Mouse (Mus musculus) heart, embryonic 16.5 days (tissue): ENCODE measurements around the gene Prkar2b. TPM values are rescaled to one million over a fixed set of nuclear protein-coding genes. Genes with fewer than 3 reads are reported as not detected.

Experiments used
- ATAC-seq: fragments of 200-750 bp; cut with Nextera tagmentation; replicated peaks from 2 replicates; pipeline ENCODE4 v1.8.0; 2017; ENCODE audit warnings: moderate number of reproducible peaks; ENCODE audit not compliant: insufficient read depth, low FRiP score; ENCODE audit errors: extremely low read depth
- H3K27ac ChIP-seq: fragments of 300-500 bp; sonication (generic); 2 replicates; pipeline ENCODE4 v1.5.1; 2014; ENCODE audit warnings: mild to moderate bottlenecking, low read length, control low read depth, moderate library complexity
- H3K27me3 ChIP-seq: fragments of 300-500 bp; sonication (generic); 2 replicates; pipeline ENCODE4 v1.6.1; 2014; ENCODE audit warnings: low read length, mixed read lengths; ENCODE audit not compliant: control insufficient read depth, insufficient read depth
- H3K36me3 ChIP-seq: fragments of 300-500 bp; sonication (generic); 2 replicates; pipeline ENCODE4 v1.6.1; 2014; ENCODE audit not compliant: control insufficient read depth, insufficient read depth
- H3K4me1 ChIP-seq: fragments of 300-500 bp; sonication (generic); 2 replicates; pipeline ENCODE4 v1.6.1; 2014; ENCODE audit warnings: low read length, mixed read lengths; ENCODE audit not compliant: control insufficient read depth, insufficient read depth
- H3K4me2 ChIP-seq: fragments of 300-500 bp; sonication (generic); 2 replicates; pipeline ENCODE4 v1.6.1; 2014; ENCODE audit warnings: low read depth, mild to moderate bottlenecking, control low read depth, low read length
- H3K4me3 ChIP-seq: fragments of 300-500 bp; sonication (generic); 2 replicates; pipeline ENCODE4 v1.5.1; 2014; ENCODE audit warnings: mild to moderate bottlenecking, control low read depth, low read length
- H3K9ac ChIP-seq: fragments of 300-500 bp; sonication (generic); 2 replicates; pipeline ENCODE4 v1.6.1; 2014; ENCODE audit warnings: low read length, control low read depth
- H3K9me3 ChIP-seq: fragments of 300-500 bp; sonication (generic); replicated peaks from 2 replicates; pipeline ENCODE4 v1.6.1; 2016; ENCODE audit warnings: low read length; ENCODE audit not compliant: control insufficient read depth
- WGBS: fragments of 180-500 bp; shearing (Covaris S2); extraction: QIAGEN DNeasy Blood & Tissue Kit; methylation state at CpG from one replicate; pipeline ENCODE4 v1.1.7; 2014; 5-methylcytosine and 5-hydroxymethylcytosine counted together
- polyA plus RNA-seq: library from polyadenylated mRNA; unstranded; fragments of >200 nt; fragmentation: Nextera tagmentation; extraction: Ambion mirVana; gene quantifications from 2 replicates; pipeline ENCODE4 v1.2.1, GENCODE M21; 2015

The Prkar2b gene
- polyA plus RNA-seq, 1 experiment from 2014 or later: 9.4 TPM

DNA sequence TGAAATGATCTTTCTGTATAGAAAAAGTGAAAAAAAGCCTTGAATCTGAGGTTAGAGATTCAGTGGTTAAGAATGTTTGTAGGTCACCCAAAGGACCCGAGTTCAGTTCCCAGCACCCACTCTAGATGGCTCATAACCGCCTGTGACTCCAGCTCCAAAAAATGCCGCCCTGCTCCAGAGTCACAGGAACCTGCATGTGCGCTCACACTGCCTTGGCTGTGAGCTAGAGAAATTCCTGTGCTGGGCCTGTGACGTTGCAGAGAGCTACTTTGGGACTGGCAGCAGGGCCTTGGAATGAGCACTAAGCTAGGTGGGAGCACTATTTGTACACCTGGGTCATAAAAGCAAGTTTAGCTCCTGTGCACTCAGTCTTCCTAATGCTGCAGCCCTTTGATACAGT is 144.4 kb downstream of the Prkar2b start:
- ATAC-seq: no peak
- peak overlapping the region; percentile 88 for H3K27ac ChIP-seq
- WGBS: 81% methylated on average over 5 of the region's 5 CpGs

DNA sequence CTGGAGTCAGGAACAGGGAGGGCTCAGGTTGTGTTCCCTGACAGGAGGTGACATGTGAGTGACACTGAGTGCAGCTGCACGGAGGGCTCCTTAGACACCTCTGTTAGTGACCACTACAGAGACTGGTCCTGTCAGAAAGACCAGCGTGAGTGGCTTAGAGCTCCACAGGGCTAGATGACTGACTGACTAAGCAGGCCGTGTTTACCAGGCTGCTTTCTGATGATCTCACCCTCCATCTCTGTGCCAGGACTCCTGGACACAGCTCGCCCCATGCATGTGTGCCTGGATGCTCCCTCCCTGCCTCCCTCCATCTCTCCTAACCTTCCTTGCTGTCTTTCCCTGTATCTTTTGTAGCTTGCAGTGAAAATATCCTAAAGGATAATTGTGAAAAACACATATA is 147.5 kb downstream of the Prkar2b start:
- Histone ChIP-seq H3K9ac (no peak overlapping the region), H3K4me3 (no peak overlapping the region), H3K4me1 (peaks cover 10% of the 10 kb centered on the region), H3K27ac (peak overlapping the region; percentile 7; the same call in 1 of the 2 replicates), H3K9me3 (no peaks in the 10 kb centered on the region; the same call in 1 of the 2 replicates), H3K36me3 (no peaks in the 10 kb centered on the region), H3K4me2 (no peak overlapping the region), H3K27me3 (no peaks in the 10 kb centered on the region)
- WGBS: 32% methylated on average over 4 of the region's 4 CpGs
- no peak for ATAC-seq

More for the DNA sequence above, 144.4 kb downstream of the Prkar2b start:
- Histone ChIP-seq H3K9ac (no peak overlapping the region), H3K4me1 (peaks cover 10% of the 10 kb centered on the region), H3K4me3 (no peak overlapping the region), H3K36me3 (0 out of 2 replicates have a peak, but pooled peaks cover 2% of the 10 kb centered on the region), H3K9me3 (no peaks in the 10 kb centered on the region; the same call in 1 of the 2 replicates), H3K4me2 (no peak overlapping the region), H3K27me3 (no peaks in the 10 kb centered on the region)

DNA sequence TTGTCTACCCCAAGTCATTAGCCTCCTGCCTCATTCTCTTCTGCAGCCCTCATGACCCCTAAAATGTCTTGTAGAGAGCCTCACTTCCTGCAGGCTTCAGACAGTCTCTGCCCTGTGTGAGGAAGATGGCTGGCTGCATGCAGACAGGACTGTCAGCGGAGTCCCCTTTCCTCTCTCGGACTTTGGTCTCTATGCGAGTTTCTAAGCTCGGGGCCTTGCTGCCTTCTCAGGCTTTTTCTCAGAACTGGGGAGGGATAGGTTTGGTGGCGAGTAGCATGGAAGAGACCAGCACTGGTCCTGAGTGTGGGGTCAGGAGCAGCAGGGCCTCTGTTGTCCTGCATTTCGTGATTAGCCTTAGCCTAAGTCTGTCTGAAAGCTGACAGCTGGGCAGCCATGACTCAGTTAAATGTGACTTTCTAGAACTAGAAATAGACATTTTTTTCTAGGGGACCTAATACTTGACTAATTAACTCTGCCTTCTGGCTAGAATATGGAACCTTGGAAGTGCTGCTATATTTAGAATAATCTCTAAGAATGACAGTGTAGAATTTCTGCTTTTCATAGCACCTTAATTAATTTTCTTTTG is 148.0 kb downstream of the Prkar2b start:
- no peaks in the 10 kb centered on the region for H3K27me3 ChIP-seq
- H3K4me3 ChIP-seq: no peak overlapping the region
- H3K27ac ChIP-seq: no peak overlapping the region
- no peaks in the 10 kb centered on the region; the same call in 1 of the 2 replicates for H3K9me3 ChIP-seq
- ATAC-seq: no peak
- H3K4me2 ChIP-seq: no peak overlapping the region
- no peak overlapping the region for H3K9ac ChIP-seq
- H3K36me3 ChIP-seq: no peaks in the 10 kb centered on the region
- H3K4me1 ChIP-seq: peaks cover 10% of the 10 kb centered on the region
- 75% methylated on average over 6 of the region's 6 CpGs for WGBS

Other genes with a start within 250 kb of the Prkar2b start
- gene Hbp1, start 110.8 kb downstream of the Prkar2b start, polyA plus RNA-seq: 105 and 107 TPM in 2 replicates
- gene Pik3cg, start 147.4 kb upstream of the Prkar2b start, polyA plus RNA-seq: 2.1 and 2.5 TPM in 2 replicates